Mouse (Mus musculus): ENCODE measurements around the gene Arvcf. TPM values are rescaled to one million over a fixed set of nuclear protein-coding genes. Genes with fewer than 3 reads are reported as not detected.
A peak's percentile ranks its signal among the peaks of the same experiment; 100 is the strongest.

Arvcf gene
- polyA plus RNA-seq, 1 experiment from 2014 or later = 46.8 TPM

DNA sequence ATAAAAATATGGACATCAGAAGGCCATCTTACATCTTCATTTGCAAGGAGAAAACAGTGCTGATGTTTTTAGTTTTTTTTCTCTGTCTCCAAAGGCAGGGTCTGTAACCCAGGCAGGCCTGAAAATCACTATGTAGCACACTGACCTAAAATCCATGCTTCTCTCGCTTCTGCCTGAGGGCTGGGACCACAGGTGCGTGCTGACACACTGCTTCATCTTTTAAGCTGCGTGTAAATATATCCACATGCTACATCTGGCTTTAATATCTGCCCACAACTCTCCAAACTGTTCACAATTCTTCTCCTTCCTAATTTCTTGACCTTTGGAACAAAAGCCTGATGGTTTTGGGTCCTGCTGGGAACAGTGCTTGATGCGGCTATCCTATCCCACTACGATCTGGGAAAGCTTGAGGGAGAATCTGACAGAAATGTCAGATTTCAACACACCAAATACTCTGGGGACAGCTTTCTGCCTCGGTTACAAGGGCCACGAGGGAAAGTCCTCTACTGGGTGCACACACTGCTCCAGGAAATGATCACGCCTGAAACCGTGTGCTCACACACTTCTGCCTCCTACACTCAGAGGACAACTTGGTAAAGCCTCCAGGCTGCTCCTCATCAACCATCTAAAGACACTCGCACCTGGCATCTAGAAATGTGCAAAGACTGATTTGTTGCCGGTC is 76.5 kb downstream of the Arvcf start:
- no peak for DNase-seq (ENCODE audit: low spot score)
- H3K27ac ChIP-seq (ENCODE audit: low read depth, low read length) = no peak overlapping the region
- 91% methylated on average over 11 of the region's 11 CpGs for WGBS
- no peak overlapping the region for H3K4me3 ChIP-seq (ENCODE audit: low read depth, low read length)
- H3K9me3 ChIP-seq (replicated peaks; ENCODE audit: control insufficient read depth, low read length) = no peaks in the 10 kb centered on the region
- no peak overlapping the region for H3K9ac ChIP-seq (ENCODE audit: low read length)
- no peak for ATAC-seq
- H3K4me2 ChIP-seq (ENCODE audit: low read length) = no peak overlapping the region
- 0 out of 2 replicates have a peak, but pooled peaks cover 12% of the 10 kb centered on the region for H3K36me3 ChIP-seq (ENCODE audit: control insufficient read depth, insufficient read depth, low read length)
- peaks cover 13% of the 10 kb centered on the region for H3K4me1 ChIP-seq (ENCODE audit: control insufficient read depth, insufficient read depth, low read length)
- H3K27me3 ChIP-seq (replicated peaks; ENCODE audit: control insufficient read depth, insufficient read depth, low read length) = no peaks in the 10 kb centered on the region

DNA sequence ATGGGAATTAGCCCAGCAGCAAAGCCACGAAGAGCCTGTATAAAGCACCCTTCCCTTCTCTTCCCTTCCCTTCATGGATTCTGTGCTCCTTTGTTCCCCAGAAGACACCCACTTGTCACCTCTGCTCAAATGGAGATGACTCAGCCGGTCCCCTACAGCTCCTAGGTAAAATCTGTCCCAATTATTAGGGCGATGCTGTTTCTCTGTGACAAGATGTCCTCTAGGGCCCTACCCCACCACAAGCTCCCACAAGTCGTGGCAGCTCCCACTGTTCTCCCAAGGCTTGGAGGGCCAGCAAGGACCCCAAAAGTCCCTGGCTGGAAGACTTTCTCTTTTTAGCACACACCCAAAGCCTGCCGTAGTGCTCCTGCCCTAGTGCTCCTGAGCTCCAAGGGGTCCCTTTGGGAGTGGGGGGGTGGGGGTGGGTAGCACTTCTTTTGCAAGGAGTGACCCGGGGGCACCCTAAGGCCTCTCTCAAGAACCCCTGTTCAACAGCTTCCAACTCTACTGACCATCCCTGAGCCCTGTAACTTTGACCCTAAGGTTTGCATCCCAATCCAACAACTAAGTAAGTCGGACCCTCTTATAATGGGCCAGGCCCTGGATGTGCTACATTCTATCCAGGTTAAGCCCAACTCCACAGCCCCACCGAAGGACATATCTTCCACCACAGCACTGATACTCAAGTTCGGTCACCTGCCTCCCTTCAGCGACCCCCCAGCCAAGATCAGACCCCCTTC is 77.7 kb downstream of the Arvcf start:
- WGBS = 27% methylated on average over 10 of the region's 10 CpGs
- peaks cover 13% of the 10 kb centered on the region for H3K4me1 ChIP-seq (ENCODE audit: control insufficient read depth, insufficient read depth, low read length)
- DNase-seq (ENCODE audit: low spot score) (peak; percentile 16), ATAC-seq (peak; percentile 14)
- H3K36me3 ChIP-seq (ENCODE audit: control insufficient read depth, insufficient read depth, low read length) = 0 out of 2 replicates have a peak, but pooled peaks cover 10% of the 10 kb centered on the region
- no peaks in the 10 kb centered on the region for H3K9me3 ChIP-seq (replicated peaks; ENCODE audit: control insufficient read depth, low read length)
- peak overlapping the region; percentile 76 for H3K4me2 ChIP-seq (ENCODE audit: low read length)
- H3K4me3 ChIP-seq (ENCODE audit: low read depth, low read length) = peak overlapping the region; percentile 87
- H3K9ac ChIP-seq (ENCODE audit: low read length) = peak overlapping the region; percentile 90
- H3K27ac ChIP-seq (ENCODE audit: low read depth, low read length) = no peak overlapping the region
- H3K27me3 ChIP-seq (replicated peaks; ENCODE audit: control insufficient read depth, insufficient read depth, low read length) = no peaks in the 10 kb centered on the region

DNA sequence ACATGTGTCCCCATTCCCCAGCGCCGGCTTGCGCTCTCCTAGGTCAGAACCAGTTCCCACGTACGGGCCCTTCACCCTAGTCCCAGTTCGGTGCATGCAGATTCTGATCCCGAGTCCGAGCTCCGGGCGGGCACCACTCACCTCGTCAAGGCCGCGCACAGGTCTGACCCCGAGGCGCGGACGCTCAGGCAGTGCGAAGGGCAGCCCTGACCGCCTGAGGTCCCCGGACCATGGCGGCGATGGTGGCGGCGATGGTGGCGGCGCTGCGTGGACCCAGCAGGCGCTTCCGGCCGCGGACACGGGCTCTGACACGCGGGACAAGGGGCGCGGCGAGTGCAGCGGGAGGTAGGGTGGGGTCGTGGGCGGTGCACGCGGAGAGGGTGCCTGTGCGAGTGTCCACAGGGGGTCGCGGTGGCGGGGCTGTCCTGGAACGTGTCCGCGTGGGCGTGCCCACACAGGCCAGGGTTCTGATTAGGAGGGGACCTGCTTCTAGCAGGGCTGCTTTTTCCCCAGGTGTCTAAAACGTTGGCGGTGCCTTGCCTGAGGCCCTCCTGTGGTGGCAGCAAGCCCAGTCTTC is 78.3 kb downstream of the Arvcf start, which contains the start of gene Txnrd2:
TSS of gene Txnrd2 (plus strand) at position 170 of the 577 bp plus-strand sequence.
- Histone ChIP-seq H3K4me1 (ENCODE audit: control insufficient read depth, insufficient read depth, low read length) (peaks cover 13% of the 10 kb centered on the region), H3K4me2 (ENCODE audit: low read length) (peak within 1 kb of the TSS; percentile 76), H3K27ac (ENCODE audit: low read depth, low read length) (0 out of 2 replicates have a peak within 1 kb of the TSS, but pooled peaks have one; percentile 24), H3K9me3 (replicated peaks; ENCODE audit: control insufficient read depth, low read length) (no peaks in the 10 kb centered on the region), H3K9ac (ENCODE audit: low read length) (peak within 1 kb of the TSS; percentile 90), H3K27me3 (replicated peaks; ENCODE audit: control insufficient read depth, insufficient read depth, low read length) (no peaks in the 10 kb centered on the region), H3K4me3 (ENCODE audit: low read depth, low read length) (peak within 1 kb of the TSS; percentile 87), H3K36me3 (ENCODE audit: control insufficient read depth, insufficient read depth, low read length) (0 out of 2 replicates have a peak, but pooled peaks cover 8% of the 10 kb centered on the region)
- DNase-seq (ENCODE audit: low spot score) = peak; percentile 54
- peak; percentile 86 for ATAC-seq
- WGBS = under 1% methylated on average over 52 of the region's 52 CpGs

DNA sequence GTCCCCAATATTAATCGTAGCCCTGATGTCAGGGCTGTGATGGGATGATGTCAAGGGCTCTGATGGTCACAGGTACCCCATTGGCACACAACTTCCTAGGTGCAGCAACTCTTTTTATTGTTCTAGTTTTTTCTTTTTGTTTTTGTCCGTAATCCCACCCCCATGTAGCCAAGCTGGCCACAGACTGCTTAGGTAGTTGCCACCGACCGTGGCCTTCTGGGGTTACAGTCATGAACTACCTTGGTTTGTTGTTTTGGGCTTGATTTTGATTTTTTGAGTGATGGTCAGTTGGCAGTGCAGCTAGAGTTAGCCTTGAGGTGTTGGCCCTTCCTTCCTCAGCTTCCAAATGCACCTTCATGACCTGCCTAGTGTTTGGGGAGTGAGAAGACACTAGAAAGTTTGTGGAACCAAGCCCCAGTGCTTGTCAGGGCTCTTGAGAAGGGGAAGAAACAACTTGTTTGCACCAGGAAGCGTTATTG is 78.9 kb downstream of the Arvcf start, which contains the start of gene Comt:
TSS of gene Comt (minus strand) at position 51 of the 479 bp plus-strand sequence.
- peaks cover 13% of the 10 kb centered on the region for H3K4me1 ChIP-seq (ENCODE audit: control insufficient read depth, insufficient read depth, low read length)
- ATAC-seq = no peak; the same call in none of the 2 replicates
- 0 out of 2 replicates have a peak, but pooled peaks cover 8% of the 10 kb centered on the region for H3K36me3 ChIP-seq (ENCODE audit: control insufficient read depth, insufficient read depth, low read length)
- 55% methylated on average over 5 of the region's 5 CpGs for WGBS
- H3K9ac ChIP-seq (ENCODE audit: low read length) = peak within 1 kb of the TSS; percentile 90
- H3K4me3 ChIP-seq (ENCODE audit: low read depth, low read length) = peak within 1 kb of the TSS; percentile 87
- H3K27me3 ChIP-seq (replicated peaks; ENCODE audit: control insufficient read depth, insufficient read depth, low read length) = no peaks in the 10 kb centered on the region
- DNase-seq (ENCODE audit: low spot score) = no peak
- peak within 1 kb of the TSS; percentile 76 for H3K4me2 ChIP-seq (ENCODE audit: low read length)
- H3K27ac ChIP-seq (ENCODE audit: low read depth, low read length) = 0 out of 2 replicates have a peak within 1 kb of the TSS, but pooled peaks have one; percentile 24
- no peaks in the 10 kb centered on the region for H3K9me3 ChIP-seq (replicated peaks; ENCODE audit: control insufficient read depth, low read length)

DNA sequence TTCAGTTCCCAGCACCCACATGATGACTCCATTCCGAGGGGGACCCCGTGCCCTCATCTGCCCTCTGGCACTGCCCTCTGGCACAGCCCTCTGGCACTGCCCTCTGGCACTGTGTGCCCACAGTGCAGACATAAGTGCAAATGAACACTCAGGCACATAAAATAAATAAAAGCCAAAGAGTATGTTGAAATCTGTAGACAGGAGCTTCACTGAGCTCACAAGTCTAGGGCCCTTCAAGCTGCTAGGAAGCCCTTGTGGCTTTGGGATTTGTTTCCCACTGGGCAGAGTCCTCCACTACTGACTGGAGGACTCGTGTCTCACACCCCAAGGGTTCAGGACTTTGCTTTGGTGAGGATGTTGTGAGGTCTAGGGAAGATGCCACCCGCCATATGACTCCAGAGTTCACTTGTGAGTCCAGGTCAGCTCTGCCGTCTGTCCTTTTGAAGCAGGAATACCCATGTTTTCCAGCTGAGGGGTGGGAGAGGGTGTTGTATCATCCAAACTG is 80.1 kb downstream of the Arvcf start:
- H3K4me1 ChIP-seq (ENCODE audit: control insufficient read depth, insufficient read depth, low read length) = peaks cover 13% of the 10 kb centered on the region
- 82% methylated on average over 5 of the region's 5 CpGs for WGBS
- H3K36me3 ChIP-seq (ENCODE audit: control insufficient read depth, insufficient read depth, low read length) = 0 out of 2 replicates have a peak, but pooled peaks cover 6% of the 10 kb centered on the region
- no peak overlapping the region for H3K4me3 ChIP-seq (ENCODE audit: low read depth, low read length)
- H3K4me2 ChIP-seq (ENCODE audit: low read length) = no peak overlapping the region
- H3K27me3 ChIP-seq (replicated peaks; ENCODE audit: control insufficient read depth, insufficient read depth, low read length) = no peaks in the 10 kb centered on the region
- no peak overlapping the region for H3K9ac ChIP-seq (ENCODE audit: low read length)
- ATAC-seq (no peak), DNase-seq (ENCODE audit: low spot score) (no peak)
- H3K9me3 ChIP-seq (replicated peaks; ENCODE audit: control insufficient read depth, low read length) = no peaks in the 10 kb centered on the region
- H3K27ac ChIP-seq (ENCODE audit: low read depth, low read length) = no peak overlapping the region

DNA sequence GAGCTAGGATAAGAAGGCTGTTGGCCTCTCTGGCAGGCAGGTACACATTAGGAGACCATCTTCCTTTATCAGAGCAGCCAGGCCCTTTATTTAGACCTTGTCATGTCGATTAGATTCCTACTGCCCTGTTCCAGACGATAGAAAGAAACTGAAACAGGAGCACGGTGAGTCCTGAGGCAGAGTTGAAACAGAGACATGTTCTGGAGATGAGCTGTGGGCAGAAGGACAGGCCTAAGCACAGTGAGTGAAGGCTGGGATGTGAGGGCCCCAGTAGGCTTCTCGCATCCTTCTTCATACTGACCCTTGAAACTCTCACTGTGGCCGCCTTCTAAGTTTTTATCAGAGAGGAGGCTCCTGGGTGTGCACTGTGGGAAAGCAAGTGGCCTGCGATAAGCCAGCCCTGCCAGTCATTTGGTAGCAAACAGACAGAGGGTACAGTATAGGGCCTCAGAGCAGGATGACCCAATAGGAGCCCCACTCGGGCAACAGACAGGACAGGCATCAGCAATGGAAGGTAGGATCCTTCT is 80.6 kb downstream of the Arvcf start:
- no peak for DNase-seq (ENCODE audit: low spot score)
- Histone ChIP-seq H3K9me3 (replicated peaks; ENCODE audit: control insufficient read depth, low read length) (no peaks in the 10 kb centered on the region), H3K9ac (ENCODE audit: low read length) (no peak overlapping the region), H3K27ac (ENCODE audit: low read depth, low read length) (no peak overlapping the region), H3K36me3 (ENCODE audit: control insufficient read depth, insufficient read depth, low read length) (0 out of 2 replicates have a peak, but pooled peaks cover under 1% of the 10 kb centered on the region), H3K27me3 (replicated peaks; ENCODE audit: control insufficient read depth, insufficient read depth, low read length) (no peaks in the 10 kb centered on the region), H3K4me3 (ENCODE audit: low read depth, low read length) (no peak overlapping the region), H3K4me1 (ENCODE audit: control insufficient read depth, insufficient read depth, low read length) (peaks cover 13% of the 10 kb centered on the region), H3K4me2 (ENCODE audit: low read length) (no peak overlapping the region)
- ATAC-seq = no peak
- WGBS = 90% methylated on average over 7 of the region's 7 CpGs

DNA sequence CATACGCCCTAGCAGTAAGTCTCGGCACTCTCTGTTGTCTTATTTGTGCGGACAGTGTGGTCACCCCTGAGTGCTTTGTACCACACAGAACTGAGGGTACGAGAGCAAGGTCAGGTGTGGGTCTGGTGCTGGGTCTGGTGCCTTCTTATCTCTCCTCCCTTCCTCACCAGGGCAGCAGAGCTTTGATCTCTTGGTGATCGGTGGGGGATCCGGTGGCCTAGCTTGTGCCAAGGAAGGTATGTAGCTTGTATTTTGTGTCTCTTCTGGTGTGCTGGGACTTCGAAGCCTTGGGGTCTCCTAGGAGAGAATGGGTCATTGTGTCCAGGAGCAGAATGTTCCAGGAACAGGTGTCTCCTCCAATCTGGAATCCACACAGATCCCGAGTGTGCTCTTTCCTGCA is 81.7 kb downstream of the Arvcf start:
- DNase-seq (ENCODE audit: low spot score) = no peak
- ATAC-seq = no peak
- Histone ChIP-seq H3K27ac (ENCODE audit: low read depth, low read length) (no peak overlapping the region), H3K4me3 (ENCODE audit: low read depth, low read length) (no peak overlapping the region), H3K27me3 (replicated peaks; ENCODE audit: control insufficient read depth, insufficient read depth, low read length) (no peaks in the 10 kb centered on the region), H3K4me1 (ENCODE audit: control insufficient read depth, insufficient read depth, low read length) (peaks cover 13% of the 10 kb centered on the region), H3K9ac (ENCODE audit: low read length) (no peak overlapping the region), H3K36me3 (ENCODE audit: control insufficient read depth, insufficient read depth, low read length) (no peaks in the 10 kb centered on the region), H3K9me3 (replicated peaks; ENCODE audit: control insufficient read depth, low read length) (no peaks in the 10 kb centered on the region), H3K4me2 (ENCODE audit: low read length) (no peak overlapping the region)
- 89% methylated on average over 8 of the region's 8 CpGs for WGBS

DNA sequence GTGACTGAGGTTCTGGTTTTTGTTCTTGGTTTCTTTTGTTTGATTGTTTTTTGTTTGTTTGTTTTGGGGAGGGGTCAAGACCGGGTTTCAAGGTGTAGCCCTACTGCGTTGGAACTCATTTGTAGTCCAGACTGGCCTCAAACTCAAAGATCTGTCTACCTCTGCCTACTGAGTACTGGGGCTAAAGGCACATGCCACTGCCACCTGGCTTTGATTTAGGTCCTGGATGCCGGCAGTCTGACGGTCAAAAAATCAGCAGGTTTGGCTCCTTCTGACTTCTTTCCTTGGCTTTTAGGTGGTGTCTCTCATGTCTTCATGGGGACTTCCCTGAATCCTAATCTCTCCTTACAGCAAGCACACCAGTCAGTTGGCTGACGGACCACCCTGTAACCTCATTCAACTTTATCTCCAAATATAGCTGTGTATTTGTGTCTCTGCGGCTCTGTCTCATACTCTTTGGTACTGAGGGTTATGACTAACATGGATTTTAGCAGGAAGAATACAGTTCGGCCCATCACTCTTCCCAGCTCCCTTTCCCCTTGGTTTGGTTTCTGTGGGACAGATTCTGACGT is 82.7 kb downstream of the Arvcf start:
- Histone ChIP-seq H3K9ac (ENCODE audit: low read length) (no peak overlapping the region), H3K27me3 (replicated peaks; ENCODE audit: control insufficient read depth, insufficient read depth, low read length) (no peaks in the 10 kb centered on the region), H3K27ac (ENCODE audit: low read depth, low read length) (no peak overlapping the region), H3K4me1 (ENCODE audit: control insufficient read depth, insufficient read depth, low read length) (peaks cover 4% of the 10 kb centered on the region), H3K36me3 (ENCODE audit: control insufficient read depth, insufficient read depth, low read length) (no peaks in the 10 kb centered on the region), H3K4me3 (ENCODE audit: low read depth, low read length) (no peak overlapping the region), H3K4me2 (ENCODE audit: low read length) (no peak overlapping the region), H3K9me3 (replicated peaks; ENCODE audit: control insufficient read depth, low read length) (no peaks in the 10 kb centered on the region)
- WGBS = 84% methylated on average over 8 of the region's 8 CpGs
- ATAC-seq (no peak), DNase-seq (ENCODE audit: low spot score) (no peak)

All from forebrain, embryonic 14.5 days (tissue).